Mouse (Mus musculus): ENCODE data around the gene Rack1.
"Not testable (repeated sequence)": the region's sequence is repeated elsewhere in the genome, so short reads cannot be mapped to it uniquely, and the experiment has no call there.

The Rack1 gene

DNA sequence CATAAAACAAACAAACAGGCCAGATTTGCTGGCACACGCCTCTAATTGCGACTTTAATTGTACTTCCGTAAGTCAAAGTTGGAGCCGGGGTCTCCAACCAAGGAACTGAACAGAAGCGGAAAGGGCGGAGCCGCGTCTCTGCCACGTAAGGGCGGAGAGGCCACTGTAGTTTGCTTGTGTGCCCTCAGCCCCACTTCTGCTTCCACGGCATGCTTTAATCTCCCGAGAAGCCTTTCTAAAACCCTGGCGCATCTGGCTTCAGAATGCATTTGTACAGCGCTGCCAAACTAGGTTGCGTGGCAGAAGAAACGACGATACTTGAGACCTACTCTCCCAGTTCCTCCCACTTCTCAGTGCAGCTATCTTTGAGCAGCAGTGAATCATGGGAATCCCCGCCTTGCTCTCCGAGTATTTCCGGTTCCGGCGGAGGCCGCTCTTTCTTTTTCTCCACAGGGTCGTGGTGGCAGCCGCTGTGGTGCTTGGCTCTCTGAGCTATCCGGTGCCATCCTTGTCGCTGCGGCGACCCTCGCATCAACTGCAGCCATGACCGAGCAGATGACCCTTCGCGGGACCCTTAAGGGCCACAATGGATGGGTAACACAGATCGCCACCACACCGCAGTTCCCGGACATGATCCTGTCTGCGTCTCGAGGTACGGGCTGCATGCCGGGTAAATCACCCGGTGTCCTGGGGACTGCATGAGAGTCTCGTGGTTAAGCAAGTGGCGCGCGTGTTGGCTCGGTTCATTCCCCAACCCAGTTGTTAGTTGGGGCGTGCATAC lies at the start of gene Rack1:
Rack1 (plus strand) TSS at position 412 of the 781 bp plus-strand sequence.
- DNase-seq (ENCODE audit: low spot score in 2 of 2): peak; percentile 90 to 94

DNA sequence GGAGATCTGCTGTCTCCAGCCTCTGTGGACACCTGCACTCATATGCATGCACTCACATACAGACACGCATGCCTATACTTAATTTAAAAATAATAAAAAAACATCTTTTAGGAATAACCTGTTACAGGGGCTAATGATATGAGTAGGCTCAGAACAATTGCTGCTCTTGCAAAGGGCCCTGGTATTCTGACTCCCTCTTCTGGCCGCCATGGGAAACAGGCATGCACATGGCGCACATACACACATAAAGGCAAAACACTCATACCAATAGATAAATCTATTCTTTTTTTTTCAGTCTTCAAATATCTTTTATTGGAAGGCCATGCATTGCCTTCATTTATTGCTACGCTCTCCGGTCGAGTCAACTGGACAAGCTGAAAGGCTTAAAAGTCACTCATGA lies 49.7 kb upstream of the Rack1 start:
- no peak for DNase-seq (ENCODE audit: low spot score in 2 of 2)

DNA sequence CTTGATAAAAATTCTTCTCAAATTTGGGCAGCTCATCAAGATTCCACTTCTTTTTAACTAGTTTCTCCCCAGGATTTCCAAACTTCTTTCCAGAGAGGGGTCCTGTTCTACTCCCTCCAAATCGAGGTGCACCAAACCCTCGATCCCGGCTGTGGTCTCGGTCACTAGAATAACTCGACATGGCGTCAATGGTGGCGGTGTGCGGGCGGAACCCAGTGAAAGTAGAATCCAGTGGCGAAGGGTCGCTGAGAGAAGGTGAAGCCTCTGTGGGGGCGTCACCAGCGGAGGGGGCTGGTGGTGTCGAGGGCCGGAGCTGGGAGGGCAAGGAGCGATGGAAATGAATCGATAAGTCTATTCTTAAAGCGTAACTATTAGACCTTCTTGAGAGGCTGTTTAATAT lies 46.6 kb upstream of the Rack1 start:
- DNase-seq (ENCODE audit: low spot score in 2 of 2): not testable (repeated sequence)

DNA sequence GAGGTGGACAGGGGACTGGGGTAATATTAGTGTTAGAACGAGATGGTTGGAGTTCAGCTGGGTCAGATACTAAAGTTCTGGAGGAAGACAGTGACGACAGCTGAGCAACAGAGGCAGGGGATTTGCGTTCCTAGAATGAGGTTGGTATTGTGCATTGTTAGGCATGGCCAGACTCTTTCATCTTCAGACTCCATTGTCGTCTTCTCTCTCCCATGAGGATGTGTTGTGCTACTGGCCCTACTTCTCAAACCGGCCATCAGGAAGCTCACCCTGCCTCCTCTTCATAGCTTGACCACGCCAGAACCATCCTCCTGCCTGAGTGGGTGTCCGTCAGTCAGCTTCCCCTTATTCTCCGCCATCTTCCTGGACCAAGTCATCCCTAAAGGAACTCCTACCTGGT lies 41.1 kb upstream of the Rack1 start:
- DNase-seq (ENCODE audit: low spot score in 2 of 2): no peak

DNA sequence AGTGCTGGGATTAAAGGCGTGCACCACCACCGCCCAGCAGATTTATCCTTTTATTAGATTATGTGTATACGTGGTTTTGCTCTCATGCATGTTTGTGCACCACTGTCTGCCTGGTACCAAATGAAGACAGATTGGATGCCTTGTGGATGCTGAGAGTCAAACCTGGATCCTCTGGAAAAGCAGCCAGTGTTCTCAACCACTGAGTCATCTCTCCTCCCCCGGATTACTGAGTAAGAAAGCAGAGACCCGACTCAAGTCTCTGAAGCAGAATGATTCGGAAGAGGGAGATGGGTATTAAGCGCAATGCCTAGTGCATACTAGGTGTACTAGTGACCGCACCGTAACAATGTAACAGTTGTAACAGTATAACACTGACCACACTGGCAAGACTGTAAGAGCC lies 36.0 kb upstream of the Rack1 start:
- peak in 1 of 2 experiments; percentile 37 for DNase-seq (ENCODE audit: low spot score in 2 of 2)

DNA sequence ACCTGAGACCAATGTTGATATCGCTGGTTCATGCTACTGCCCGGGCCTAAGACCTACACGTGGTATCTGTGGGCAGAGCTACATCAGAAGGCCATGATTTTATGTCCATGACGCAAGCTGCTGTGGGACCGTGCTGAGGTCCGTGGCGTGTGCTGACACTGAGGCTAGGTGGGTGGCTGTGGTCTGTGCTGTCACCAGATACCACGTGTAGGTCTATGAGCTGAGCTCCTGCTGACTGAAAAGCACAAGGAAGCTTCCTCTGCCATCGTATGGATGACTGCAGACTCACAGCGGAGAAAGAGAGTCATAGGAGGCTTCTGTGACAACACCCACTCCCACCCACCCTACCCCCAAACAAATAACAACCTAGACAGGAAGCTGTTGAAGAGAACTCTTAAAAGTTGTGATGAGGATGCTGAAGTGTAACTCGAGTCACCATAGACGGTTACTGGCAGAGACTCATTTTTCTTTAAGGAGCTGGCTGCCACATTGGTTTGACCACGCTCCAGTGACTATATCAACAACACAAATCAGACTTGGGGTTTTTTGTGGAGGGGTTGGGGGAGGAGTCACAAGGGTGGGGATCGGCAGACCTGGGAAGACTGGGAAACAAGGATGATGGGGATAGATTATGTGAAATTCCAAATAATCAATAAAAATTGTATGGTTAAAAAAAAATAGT lies 32.8 kb upstream of the Rack1 start:
- no peak for DNase-seq (ENCODE audit: low spot score in 2 of 2)

DNA sequence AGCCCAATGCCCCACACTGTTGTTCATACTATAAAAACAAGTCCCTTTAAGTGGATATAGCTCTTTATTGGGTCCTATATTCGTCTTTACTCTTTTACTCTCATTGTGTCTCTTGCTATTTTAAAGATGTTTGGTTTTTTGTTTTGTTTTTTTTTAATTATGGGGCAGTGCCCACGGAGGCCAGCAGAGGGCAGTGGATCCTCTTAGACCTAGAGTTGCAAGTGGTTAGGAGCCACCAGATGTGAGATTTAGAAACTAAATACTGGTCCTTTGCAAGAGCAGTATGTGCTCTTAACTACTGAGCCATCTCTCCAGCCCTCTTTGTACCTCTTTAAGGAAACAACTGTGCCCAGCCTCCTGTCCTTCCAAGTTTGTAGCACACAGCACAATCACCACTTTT lies 28.4 kb upstream of the Rack1 start:
- peak in 1 of 2 experiments; percentile 26 for DNase-seq (ENCODE audit: low spot score in 2 of 2)

DNA sequence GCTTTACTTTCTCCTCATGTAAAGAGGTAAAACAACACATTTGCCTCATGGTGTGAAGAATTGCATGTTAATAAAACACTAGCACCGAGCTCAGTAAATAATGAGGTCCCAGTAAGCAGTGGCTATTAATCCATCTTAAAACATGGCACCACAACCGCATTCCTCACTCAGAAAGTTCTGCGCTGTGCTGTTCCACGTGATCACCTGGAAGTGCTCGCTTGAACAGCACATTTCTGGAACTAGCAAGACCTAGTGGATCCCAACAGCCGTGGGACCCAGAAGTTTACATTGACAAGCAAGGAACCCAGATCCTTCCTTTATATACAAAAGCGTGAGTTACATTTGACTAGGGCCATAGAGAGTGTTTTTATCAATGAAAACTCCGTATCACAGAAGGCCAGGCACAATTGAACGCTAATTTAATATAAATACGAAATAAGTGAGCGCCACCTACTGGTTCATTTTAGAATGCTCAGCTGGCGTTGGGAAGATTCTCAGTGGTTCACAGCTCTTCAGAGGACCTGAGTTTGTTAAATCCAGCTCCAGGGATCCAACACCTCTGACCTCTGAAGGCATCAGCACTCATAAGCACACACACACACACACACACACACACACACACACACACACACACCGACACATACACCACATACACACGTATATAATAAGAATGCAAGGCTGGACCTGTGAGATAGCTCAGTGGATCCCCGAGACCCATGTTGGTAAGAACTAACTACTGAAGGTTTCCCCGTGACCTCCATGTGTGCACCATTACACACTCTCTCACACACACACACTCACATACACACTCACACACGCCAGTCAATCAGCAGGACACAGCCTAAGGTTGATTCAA lies 25.5 kb upstream of the Rack1 start:
- peak; percentile 78 to 79 for DNase-seq (ENCODE audit: low spot score in 2 of 2)

DNA sequence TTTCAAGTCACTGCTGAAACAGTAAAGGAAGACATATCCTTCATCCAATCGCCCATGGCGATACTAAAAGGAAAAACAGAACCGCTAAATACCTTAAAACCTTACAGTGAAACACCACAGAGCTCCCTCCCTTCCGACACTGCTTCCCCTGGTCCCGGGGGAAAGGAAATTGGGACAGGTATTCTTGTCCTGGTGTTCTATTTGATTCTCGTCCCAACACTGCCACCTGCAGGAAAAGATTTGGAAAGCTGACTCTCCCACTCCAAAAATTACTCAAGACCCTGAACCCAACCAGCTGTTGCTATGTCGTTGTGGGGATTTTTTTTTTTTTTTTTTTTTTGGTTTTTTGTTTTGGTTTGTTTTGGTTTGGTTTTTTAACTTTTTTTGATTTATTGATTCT lies 24.6 kb upstream of the Rack1 start:
- DNase-seq (ENCODE audit: low spot score in 2 of 2): peak; percentile 81

DNA sequence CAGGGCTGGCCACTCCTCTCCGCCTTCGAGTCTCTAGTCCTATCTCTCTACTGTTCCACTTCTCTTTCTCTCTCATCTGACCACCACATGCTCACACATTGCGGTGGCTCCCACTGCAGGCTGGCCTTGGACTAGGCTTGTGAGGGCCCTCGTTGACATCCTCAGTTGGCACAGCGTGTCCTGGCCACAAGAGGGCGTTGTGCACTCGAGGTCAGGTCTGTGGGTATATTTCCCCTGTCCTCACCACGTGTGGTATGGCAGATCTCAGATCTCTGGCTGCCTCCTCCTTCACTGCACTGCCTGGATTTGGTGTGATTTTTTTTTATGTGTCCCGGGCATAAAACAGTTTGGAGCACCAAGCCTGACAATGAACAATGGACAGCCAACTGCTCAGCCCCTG lies 23.5 kb upstream of the Rack1 start:
- no peak for DNase-seq (ENCODE audit: low spot score in 2 of 2)

DNA sequence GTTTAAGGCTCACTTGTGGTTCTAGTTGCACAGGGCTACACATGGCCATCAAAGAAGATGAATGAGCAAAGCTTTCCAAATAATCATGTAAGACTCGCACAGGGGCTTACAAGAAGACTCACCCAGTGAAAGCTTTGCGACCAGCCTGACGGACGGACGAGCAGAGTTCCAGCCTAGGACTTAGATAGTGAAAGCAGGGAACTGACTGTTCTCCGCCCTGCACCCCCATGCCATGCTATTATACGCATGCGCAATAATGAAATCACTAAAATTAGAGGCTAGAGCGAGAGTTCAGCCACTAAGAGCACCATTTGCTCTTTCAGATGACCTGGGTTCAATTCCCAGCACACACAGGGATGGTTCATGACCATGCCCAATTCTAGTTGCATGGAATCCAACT lies 22.8 kb upstream of the Rack1 start:
- DNase-seq (ENCODE audit: low spot score in 2 of 2): no peak

DNA sequence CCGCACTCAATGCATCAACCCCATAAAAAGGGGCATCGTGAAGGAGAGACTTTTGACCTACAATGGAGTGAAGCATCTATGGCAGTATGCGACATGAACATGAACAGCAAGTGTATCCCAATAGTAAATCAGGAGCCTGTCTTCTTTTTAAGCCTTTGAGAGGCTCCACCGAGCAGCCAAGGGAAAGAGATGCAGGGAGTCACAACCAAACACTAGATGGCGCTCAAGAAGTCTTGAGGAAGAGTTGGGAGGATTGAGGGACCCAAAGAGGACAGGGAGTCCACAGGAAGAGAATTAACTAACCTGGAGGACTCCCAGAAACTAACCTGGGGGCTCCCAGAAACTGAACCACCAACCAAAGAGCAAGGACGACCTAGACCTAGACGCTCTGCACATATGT lies 20.7 kb upstream of the Rack1 start:
- no peak for DNase-seq (ENCODE audit: low spot score in 2 of 2)

DNA sequence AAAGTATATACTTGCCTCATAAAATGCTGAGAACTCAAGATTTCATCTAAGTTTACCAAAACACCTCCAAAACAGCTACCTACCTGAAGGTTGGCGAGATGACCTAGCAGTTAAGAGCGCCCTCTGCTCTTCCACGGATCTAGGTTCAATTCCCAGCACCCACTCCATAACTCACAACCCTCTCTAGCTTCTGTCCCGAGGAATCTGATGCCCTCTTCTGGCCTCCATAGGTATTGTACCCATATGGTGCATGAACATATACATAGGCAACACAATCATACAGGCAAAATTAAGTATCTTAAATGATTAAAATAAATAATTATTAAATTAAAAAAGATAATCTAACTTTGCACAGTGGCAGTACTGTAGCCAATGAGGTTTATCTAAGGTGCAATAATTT lies 17.9 kb upstream of the Rack1 start:
- DNase-seq (ENCODE audit: low spot score in 2 of 2): no peak

DNA sequence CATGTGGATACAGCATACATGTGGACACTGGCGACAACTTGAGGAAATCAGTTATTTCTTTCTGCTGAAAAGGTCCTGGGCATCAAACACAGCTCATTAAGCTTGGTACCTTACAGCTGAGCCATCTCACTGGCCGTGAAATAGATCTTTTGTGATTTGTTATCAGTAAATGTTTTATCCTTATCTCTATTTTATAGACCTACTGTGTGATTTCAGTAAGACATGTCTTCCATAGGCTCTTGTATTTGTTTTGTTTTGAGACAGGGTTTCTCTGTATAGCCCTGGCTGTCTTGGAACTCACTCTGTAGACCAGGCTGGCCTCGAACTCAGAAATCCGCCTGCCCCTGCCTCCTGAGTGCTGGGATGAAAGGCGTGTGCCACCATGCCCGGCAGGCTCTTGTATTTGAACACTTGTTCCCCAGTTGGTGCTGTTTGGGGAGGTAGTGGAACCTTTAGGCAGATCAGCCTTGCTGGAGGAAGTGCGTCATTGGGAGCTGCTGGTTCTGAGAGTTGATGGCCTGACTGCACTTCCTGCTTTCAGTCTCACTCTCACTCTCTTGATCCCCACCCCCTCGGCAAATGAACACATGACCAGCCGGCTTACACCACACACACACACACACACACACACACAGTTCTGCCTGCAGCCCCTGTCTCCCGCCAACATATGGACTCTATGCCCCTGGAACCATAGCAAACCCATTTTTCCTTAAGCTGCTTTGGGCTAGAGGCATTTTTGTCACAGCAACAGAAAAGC lies 12.5 kb upstream of the Rack1 start:
- no peak for DNase-seq (ENCODE audit: low spot score in 2 of 2)

DNA sequence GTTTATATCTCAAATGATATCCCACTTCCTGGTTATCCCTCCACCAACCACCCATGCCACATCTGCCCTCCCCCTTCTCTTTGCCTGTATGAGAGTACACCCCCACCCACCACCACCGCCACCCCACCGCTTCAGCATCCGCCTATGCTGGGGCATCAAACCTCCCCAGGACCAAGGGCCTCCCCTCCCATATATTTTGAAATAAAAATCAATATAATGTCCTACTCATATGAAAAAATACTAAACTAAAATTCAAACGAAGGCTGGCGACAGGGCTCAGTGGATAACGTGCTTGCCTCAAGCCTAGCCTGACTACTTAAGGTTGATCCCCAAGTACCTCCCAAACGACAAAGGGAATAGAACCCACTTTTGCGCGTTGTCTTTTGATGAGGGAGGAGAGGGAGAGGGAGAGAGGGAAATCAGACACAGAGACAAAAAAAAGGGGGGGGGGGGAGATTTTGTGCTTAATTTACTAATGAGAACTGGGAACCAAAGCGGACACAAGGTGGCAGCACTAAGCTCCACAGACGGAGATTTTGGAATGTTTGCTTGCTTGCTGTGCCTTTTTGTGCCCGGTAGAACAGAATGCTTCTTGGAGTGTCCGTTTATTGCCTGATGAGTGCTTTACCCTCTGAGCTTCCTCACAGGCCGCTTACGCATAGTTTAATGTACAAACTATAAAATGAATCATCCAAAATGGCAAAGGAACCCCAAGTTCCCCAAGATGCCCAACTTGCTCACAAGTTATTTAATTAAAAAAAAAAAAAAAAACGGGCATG lies 11.6 kb upstream of the Rack1 start:
- peak; percentile 79 to 87 for DNase-seq (ENCODE audit: low spot score in 2 of 2)

DNA sequence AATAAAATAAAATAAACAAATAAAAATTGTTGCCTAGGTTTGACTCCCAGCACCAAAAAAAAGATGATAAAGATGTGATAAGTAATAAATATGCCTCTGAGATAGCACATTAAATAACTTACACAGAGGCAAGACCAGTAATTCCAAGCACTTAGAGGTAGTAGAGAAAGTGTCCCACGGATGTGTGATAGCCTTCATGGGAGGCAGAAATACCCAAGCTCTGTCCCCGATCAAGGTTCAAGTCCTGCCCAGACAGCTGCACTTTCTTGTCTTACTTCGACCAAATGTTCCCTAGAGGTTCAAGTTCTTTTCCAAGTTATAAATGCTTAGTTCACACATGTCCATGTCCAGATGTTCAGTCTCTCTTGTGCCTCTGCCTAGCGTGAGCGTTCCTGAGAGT lies 10.9 kb upstream of the Rack1 start:
- DNase-seq (ENCODE audit: low spot score in 2 of 2): no peak

DNA sequence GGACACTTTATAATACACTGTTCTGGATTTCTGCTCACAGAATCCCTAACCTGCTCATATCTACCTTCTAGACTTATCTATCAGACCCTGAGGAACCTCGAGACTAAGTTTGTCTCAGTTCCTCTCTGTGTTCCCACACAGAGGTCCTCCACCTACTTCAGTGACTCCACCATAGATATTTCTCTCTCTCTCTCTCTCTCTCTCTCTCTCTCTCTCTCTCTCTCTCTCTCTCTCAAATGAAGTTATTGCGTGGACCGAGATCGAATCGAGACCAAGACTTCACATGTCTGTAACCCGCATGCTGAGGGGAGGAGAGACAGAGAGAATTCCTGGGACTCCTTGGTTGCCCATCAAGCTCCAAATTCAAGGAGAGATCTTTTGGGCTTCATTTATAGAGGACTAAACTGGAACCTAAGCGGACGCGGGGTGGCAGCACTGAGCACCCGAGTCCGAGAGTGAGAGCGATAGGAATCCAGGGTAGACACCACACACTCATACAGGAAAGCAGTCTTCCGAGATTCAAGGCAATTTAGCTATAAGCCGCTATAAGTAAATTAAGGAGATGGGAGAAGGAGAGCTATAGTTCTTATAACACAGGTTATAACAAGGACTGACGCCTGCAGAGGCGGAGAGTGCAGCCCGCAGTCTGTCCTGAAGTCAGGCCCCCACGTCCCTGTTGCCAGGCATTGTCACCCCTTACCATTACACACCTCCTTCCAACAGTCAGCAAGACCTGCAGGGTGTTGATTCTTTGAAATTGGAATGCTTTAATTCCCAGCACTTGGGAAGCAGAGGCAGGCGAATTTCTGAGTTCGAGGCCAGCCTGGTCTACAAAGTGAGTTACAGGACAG lies 9.9 kb upstream of the Rack1 start:
- DNase-seq (ENCODE audit: low spot score in 2 of 2): peak; percentile 89 to 93

DNA sequence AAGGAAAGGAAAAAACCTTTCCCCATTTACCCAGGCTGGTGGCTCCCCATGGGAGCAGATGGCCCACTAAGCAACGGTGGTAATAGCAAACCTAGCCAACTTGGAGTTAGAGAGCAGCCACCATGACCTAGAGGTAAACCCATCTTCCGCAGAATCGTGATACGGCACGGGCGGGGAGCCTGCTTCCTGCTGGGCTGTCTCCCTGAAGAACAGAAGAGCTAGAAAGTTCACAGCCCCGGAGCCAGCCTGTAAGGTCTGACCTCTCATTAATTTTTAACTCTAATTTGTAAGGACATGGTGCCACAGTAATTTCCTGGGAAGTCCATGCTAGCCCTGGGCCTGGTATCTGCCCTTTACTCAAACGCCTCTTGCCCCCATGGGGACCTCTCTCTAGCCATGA lies 9.2 kb upstream of the Rack1 start:
- no peak for DNase-seq (ENCODE audit: low spot score in 2 of 2)

DNA sequence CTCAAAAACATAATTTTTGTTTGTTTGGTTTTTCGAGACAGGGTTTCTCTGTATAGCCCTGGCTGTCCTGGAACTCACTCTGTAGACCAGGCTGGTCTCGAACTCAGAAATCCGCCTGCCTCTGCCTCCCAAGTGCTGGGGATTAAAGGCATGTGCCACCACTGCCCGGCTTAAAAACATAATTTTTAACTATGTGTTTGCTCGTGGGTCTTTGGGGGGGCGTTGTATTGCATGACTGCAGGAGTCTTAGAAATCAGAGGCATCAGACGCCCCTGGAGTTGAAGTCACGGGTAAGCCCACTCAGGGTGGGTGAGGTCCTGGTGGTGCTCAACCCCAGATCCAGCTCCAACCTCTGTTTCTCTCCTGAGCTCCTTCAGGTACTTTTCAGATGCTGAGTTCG lies 8.2 kb upstream of the Rack1 start:
- DNase-seq (ENCODE audit: low spot score in 2 of 2): not testable (repeated sequence)

DNA sequence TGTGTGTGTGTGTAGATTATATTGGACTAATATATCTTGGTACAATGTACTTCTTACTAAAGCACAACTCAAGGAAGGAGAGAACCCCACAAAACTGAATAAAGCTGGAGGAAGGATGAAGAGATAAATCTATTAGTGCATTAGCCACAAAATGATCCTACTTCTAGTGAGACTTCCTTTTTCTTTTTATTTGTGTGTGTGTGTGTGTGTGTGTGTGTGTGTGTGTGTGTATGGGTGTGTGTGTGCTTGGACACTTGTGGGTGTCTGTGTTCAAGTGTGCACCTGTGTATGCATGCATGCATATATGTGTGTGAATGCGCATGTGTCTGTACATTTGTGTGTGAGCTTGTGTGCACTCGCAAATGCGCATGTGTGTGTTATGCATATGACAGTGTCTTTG lies 6.9 kb upstream of the Rack1 start:
- DNase-seq (ENCODE audit: low spot score in 2 of 2): no peak

Data from right cerebral cortex, adult 2 months (tissue).